Mouse (Mus musculus) ES-E14 (cell line): ENCODE data around the gene Slc51a. TPM values are rescaled to one million over a fixed set of nuclear protein-coding genes. Genes with fewer than 3 reads are reported as not detected.
A peak's percentile ranks its signal among the peaks of the same experiment; 100 is the strongest.

Experiments used
- DNase-seq: peaks from one replicate; pipeline ENCODE4 v3.0.0-alpha.2; 2013; ENCODE audit warnings: low read depth, low spot score
- H3K27ac ChIP-seq: 2 replicates; pipeline ENCODE4 v1.5.1; 2012; ENCODE audit warnings: low read depth, mild to moderate bottlenecking, low read length, moderate library complexity, mixed read lengths; ENCODE audit not compliant: poor library complexity, insufficient read depth, severe bottlenecking
- H3K36me3 ChIP-seq: 2 replicates; pipeline ENCODE4 v1.6.1; 2012; ENCODE audit warnings: mild to moderate bottlenecking, low read length, moderate library complexity, mixed read lengths; ENCODE audit not compliant: control insufficient read depth, poor library complexity, insufficient read depth, severe bottlenecking
- H3K4me1 ChIP-seq, 2 experiments: fragments of 150-350 bp in 1 of 2; sonication (generic) in 1 of 2; 2 replicates each; pipeline ENCODE4 v1.6.1; 2012; ENCODE audit warnings: low read length in 2 of 2, mild to moderate bottlenecking in 1 of 2, mixed read lengths in 1 of 2; ENCODE audit not compliant: control insufficient read depth in 2 of 2, insufficient read depth in 2 of 2, poor library complexity in 1 of 2
- H3K4me3 ChIP-seq, 2 experiments: fragments of 150-350 bp in 1 of 2; sonication (generic) in 1 of 2; 2 replicates each; pipeline ENCODE4 v1.5.1; 2012; ENCODE audit warnings: low read length in 2 of 2, low read depth in 1 of 2, mild to moderate bottlenecking in 1 of 2, mixed read lengths in 1 of 2; ENCODE audit not compliant: insufficient read depth in 1 of 2, poor library complexity in 1 of 2, severe bottlenecking in 1 of 2
- H3K9ac ChIP-seq: 2 replicates; pipeline ENCODE4 v1.6.1; 2012; ENCODE audit warnings: low read depth, mild to moderate bottlenecking, low read length, mixed read lengths; ENCODE audit not compliant: poor library complexity, insufficient read depth, severe bottlenecking
- H3K9me3 ChIP-seq: fragments of 150-350 bp; sonication (generic); 2 replicates; pipeline ENCODE4 v1.6.1; 2012; ENCODE audit warnings: low read depth, mild to moderate bottlenecking, low read length; ENCODE audit not compliant: control insufficient read depth, insufficient read depth
- CHD2 ChIP-seq: IDR thresholded peaks from 2 replicates; pipeline ENCODE4 v1.6.1; 2014; ENCODE audit warnings: mild to moderate bottlenecking, low read depth, low read length, inconsistent platforms
- HCFC1 ChIP-seq: IDR thresholded peaks from 2 replicates; pipeline ENCODE4 v1.6.1; 2012; ENCODE audit warnings: low read length, inconsistent platforms, borderline replicate concordance; ENCODE audit not compliant: insufficient read depth
- MAFK ChIP-seq: IDR thresholded peaks from 2 replicates; pipeline ENCODE4 v1.6.1; 2014; ENCODE audit warnings: mild to moderate bottlenecking, low read depth, low read length, inconsistent platforms; ENCODE audit not compliant: insufficient read depth
- ZC3H11A ChIP-seq: IDR thresholded peaks from 2 replicates; pipeline ENCODE4 v1.6.1; 2012; ENCODE audit warnings: low read depth, mild to moderate bottlenecking, inconsistent platforms, low read length, borderline replicate concordance
- ZNF384 ChIP-seq: IDR thresholded peaks from 2 replicates; pipeline ENCODE4 v1.6.1; 2012; ENCODE audit warnings: low read depth, low read length, inconsistent platforms
- in situ Hi-C, 2 experiments: fragments of 600-800 bp; cut with MboI; formaldehyde crosslinking; loops; one replicate each; pipeline ENCODE4 v1.15.1; 2025; ENCODE audit warnings: low sequenced_read_pairs in 2 of 2, inconsistent platforms in 1 of 2; ENCODE audit not compliant: unreplicated experiment in 2 of 2
- total RNA-seq: library from RNA; depleted of rRNA; stranded (reverse); fragments of 300-350 nt; gene quantifications from 2 replicates; pipeline ENCODE4 v1.2.3, GENCODE M21; 2012

The Slc51a gene
- total RNA-seq, 1 experiment = 1.1 TPM

- no peak for DNase-seq
- peaks cover 2% of the 10 kb centered on the region; the same call in 1 of the 2 replicates for H3K36me3 ChIP-seq
- H3K9ac ChIP-seq = no peak overlapping the region
- H3K4me1 ChIP-seq = peaks cover 0 to 3% of the 10 kb centered on the region in 2 experiments; a peak in 1 of 4 replicates
- TF ChIP-seq CHD2 (no peak), HCFC1 (no peak), ZC3H11A (no peak), MAFK (no peak), ZNF384 (no peak)
- H3K4me3 ChIP-seq = no peak overlapping the region
- no peak overlapping the region for H3K27ac ChIP-seq
- no peaks in the 10 kb centered on the region for H3K9me3 ChIP-seq
- in situ Hi-C loops = no loop called here
Observed at GRCm38 (mm10) chr16:32461713-32462112, 26.0 kb downstream of the Slc51a start.

GRCm38 (mm10) chr16:32460518-32460917, 27.2 kb downstream of the Slc51a start:
- Histone ChIP-seq H3K4me3 (no peak overlapping the region), H3K9ac (no peak overlapping the region), H3K9me3 (no peaks in the 10 kb centered on the region), H3K27ac (no peak overlapping the region), H3K36me3 (peaks cover 2% of the 10 kb centered on the region; the same call in 1 of the 2 replicates), H3K4me1 (peaks cover 0 to 3% of the 10 kb centered on the region in 2 experiments; a peak in 1 of 4 replicates)
- in situ Hi-C loops = no loop called here
- TF ChIP-seq MAFK = no peak
- no peak for TF ChIP-seq CHD2
- TF ChIP-seq ZNF384 = no peak
- TF ChIP-seq ZC3H11A = no peak
- TF ChIP-seq HCFC1 = no peak
- no peak for DNase-seq

DNA sequence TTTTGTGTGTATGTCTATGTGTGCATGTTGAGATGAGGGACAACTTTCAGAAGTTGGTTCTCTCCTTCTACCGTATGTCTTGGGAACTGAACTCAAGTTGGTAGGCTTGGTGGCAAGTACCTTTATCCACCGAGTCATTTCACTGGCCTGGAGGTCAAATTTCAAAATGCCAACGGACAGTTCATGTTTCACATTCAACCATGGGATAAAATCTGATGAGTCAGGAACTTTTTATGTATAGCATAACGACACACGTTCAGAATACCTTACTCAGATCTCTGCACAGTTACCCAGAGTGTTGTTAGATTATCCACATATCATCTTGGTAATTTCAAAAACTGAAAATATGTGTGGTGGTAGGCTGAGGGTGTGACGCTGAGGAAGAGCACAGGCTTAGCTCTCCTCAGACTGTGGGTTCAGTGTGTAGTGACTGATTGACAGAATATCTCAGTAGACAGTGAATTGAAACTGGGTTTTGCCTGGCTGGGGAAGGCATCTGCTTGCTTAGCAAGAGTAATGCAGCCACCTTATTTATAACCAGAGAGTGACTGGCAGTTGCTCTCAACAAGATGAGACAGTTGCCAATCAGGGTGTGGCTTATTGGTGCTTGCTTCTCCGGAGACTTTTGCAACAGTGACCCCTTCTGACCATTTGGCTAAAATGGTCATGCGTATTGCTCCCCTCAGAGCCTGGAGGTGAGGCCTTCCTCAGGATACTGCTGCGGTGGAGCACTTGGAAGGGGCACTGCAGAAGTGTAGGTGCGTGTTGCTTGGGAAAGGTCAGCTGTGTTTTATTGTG, 29.9 kb downstream of the Slc51a start:
- peak; percentile 46 for DNase-seq
- Histone ChIP-seq H3K9ac (no peak overlapping the region), H3K4me3 (no peak overlapping the region), H3K4me1 (peaks cover 0 to under 1% of the 10 kb centered on the region in 2 experiments; a peak in 1 of 4 replicates), H3K36me3 (peaks cover under 1% of the 10 kb centered on the region; the same call in 1 of the 2 replicates), H3K9me3 (no peaks in the 10 kb centered on the region), H3K27ac (no peak overlapping the region)
- in situ Hi-C loops = no loop called here
- peak; percentile 69 for TF ChIP-seq MAFK
- TF ChIP-seq ZC3H11A = peak; percentile 57; the same call in 1 of the 2 replicates
- no peak for TF ChIP-seq ZNF384

DNA sequence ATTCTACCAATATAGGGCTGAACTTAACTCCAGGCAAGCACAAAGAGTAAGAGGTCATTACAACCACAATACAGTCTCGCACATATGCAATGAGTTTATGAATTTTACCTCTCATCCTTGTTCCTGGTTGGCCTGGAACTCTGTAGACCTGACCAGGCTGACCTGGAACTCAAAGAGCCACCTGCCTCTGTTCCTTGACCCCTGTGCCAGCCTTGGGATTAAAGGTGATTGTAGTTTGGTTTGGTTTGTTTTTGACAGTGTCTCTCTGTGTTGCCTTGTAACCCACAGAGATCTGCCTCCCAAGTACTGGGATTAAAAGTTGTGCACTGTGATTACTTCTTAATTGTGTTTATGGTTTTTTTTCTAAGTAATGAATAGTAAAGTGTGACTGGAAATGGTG, 30.9 kb downstream of the Slc51a start:
- in situ Hi-C loops = no loop called here
- no peak for DNase-seq
- H3K4me1 ChIP-seq = no peaks in the 10 kb centered on the region; a peak in 1 of 4 replicates
- no peak overlapping the region for H3K27ac ChIP-seq
- no peaks in the 10 kb centered on the region for H3K9me3 ChIP-seq
- H3K9ac ChIP-seq = no peak overlapping the region
- H3K36me3 ChIP-seq = no peaks in the 10 kb centered on the region; the same call in 1 of the 2 replicates
- no peak overlapping the region for H3K4me3 ChIP-seq
- TF ChIP-seq CHD2 = no peak

GRCm38 (mm10) chr16:32456086-32456485, 31.6 kb downstream of the Slc51a start:
- DNase-seq = no peak
- H3K9me3 ChIP-seq = no peaks in the 10 kb centered on the region
- in situ Hi-C loops = no loop called here
- TF ChIP-seq MAFK (no peak), CHD2 (no peak), ZNF384 (no peak), ZC3H11A (no peak), HCFC1 (no peak)
- no peaks in the 10 kb centered on the region; the same call in 1 of the 2 replicates for H3K36me3 ChIP-seq
- H3K4me3 ChIP-seq = no peak overlapping the region
- no peaks in the 10 kb centered on the region; a peak in 1 of 4 replicates for H3K4me1 ChIP-seq
- no peak overlapping the region for H3K9ac ChIP-seq
- no peak overlapping the region; the same call in 1 of the 2 replicates for H3K27ac ChIP-seq
